Mouse (Mus musculus): ENCODE measurements around the gene Rnf19b.
A peak's percentile ranks its signal among the peaks of the same experiment; 100 is the strongest.

The Rnf19b gene

GRCm38 (mm10) chr4:129034224-129034623 is 23.8 kb upstream of the Rnf19b start:
- DNase-seq (ENCODE audit: extremely low spot score, low read depth, low spot score): no peak

- no peak for DNase-seq (ENCODE audit: extremely low spot score, low read depth, low spot score)
Observed at GRCm38 (mm10) chr4:129034706-129035660, 23.1 kb upstream of the Rnf19b start.

- DNase-seq (ENCODE audit: extremely low spot score, low read depth, low spot score): no peak
Observed at GRCm38 (mm10) chr4:129035851-129036445, 22.1 kb upstream of the Rnf19b start.

- no peak for DNase-seq (ENCODE audit: extremely low spot score, low read depth, low spot score)
Observed at GRCm38 (mm10) chr4:129047721-129048421, 10.2 kb upstream of the Rnf19b start.

GRCm38 (mm10) chr4:129048501-129049305 is 9.4 kb upstream of the Rnf19b start:
- no peak for DNase-seq (ENCODE audit: extremely low spot score, low read depth, low spot score)

GRCm38 (mm10) chr4:129049306-129050011 is 8.6 kb upstream of the Rnf19b start:
- DNase-seq (ENCODE audit: extremely low spot score, low read depth, low spot score): no peak

GRCm38 (mm10) chr4:129050365-129050764 is 7.7 kb upstream of the Rnf19b start:
- no peak for DNase-seq (ENCODE audit: extremely low spot score, low read depth, low spot score)

GRCm38 (mm10) chr4:129050901-129051417 is 7.1 kb upstream of the Rnf19b start:
- no peak for DNase-seq (ENCODE audit: extremely low spot score, low read depth, low spot score)

- DNase-seq (ENCODE audit: extremely low spot score, low read depth, low spot score): no peak
Observed at GRCm38 (mm10) chr4:129051461-129052183, 6.4 kb upstream of the Rnf19b start.

GRCm38 (mm10) chr4:129054757-129055156 is 3.3 kb upstream of the Rnf19b start:
- no peak for DNase-seq (ENCODE audit: extremely low spot score, low read depth, low spot score)

- DNase-seq (ENCODE audit: extremely low spot score, low read depth, low spot score): no peak
Observed at GRCm38 (mm10) chr4:129055562-129055961, 2.5 kb upstream of the Rnf19b start.

GRCm38 (mm10) chr4:129057533-129058206 is 401 bp upstream of the Rnf19b start:
- DNase-seq (ENCODE audit: extremely low spot score, low read depth, low spot score): peak; percentile 78

- DNase-seq (ENCODE audit: extremely low spot score, low read depth, low spot score): no peak
Observed at GRCm38 (mm10) chr4:129059125-129059551, 1.1 kb downstream of the Rnf19b start.

GRCm38 (mm10) chr4:129059922-129060321 is 1.9 kb downstream of the Rnf19b start:
- DNase-seq (ENCODE audit: extremely low spot score, low read depth, low spot score): no peak

- DNase-seq (ENCODE audit: extremely low spot score, low read depth, low spot score): no peak
Observed at GRCm38 (mm10) chr4:129061486-129061885, 3.4 kb downstream of the Rnf19b start.

- DNase-seq (ENCODE audit: extremely low spot score, low read depth, low spot score): no peak
Observed at GRCm38 (mm10) chr4:129062281-129063075, 4.4 kb downstream of the Rnf19b start.

- DNase-seq (ENCODE audit: extremely low spot score, low read depth, low spot score): no peak
Observed at GRCm38 (mm10) chr4:129065688-129066236, 7.7 kb downstream of the Rnf19b start.

Measured in hindlimb bud, embryonic 11.5 days (tissue).